17 mouse cellular contexts compared by ENCODE assay signal in genomic region chr19:37537717-37538116, GRCm38 (mm10). TPM values are rescaled to one million over a fixed set of nuclear protein-coding genes. Genes with fewer than 3 reads are reported as not detected.
DNase-seq lines count a peak whose midpoint lies in the region; ATAC-seq and TF ChIP-seq lines count a peak whose summit lies in the region.
"Had no signal": no experiment of that assay in that cellular context is flagged by ENCODE, and none has a peak within 500 bp of the region (broad histone marks: within the 10 kb centered on the region; RNA-seq: fewer than 3 reads in every experiment).

No protein-coding gene starts in this region.

- no peak for DNase-seq in liver, embryonic 11.5 days (ENCODE audit: low spot score)
- no peak for DNase-seq in liver
- DNase-seq in hindbrain, postnatal 0 days (ENCODE audit: low spot score), result no peak
- DNase-seq in retina, embryonic 14.5 days (ENCODE audit: low spot score), result no peak
- DNase-seq: adrenal gland, adult 8-10 months; cerebellum, adult 11-12 months; cerebellum, adult 9-10 months; cerebellum, postnatal 25 days; gastrocnemius, postnatal 14 days; heart, postnatal 10 days had no signal

- H3K9me3 ChIP-seq in liver, embryonic 11.5 days (ENCODE audit: control insufficient read depth, low read length), result no peaks in the 10 kb centered on the region
- H3K9me3 ChIP-seq in liver, embryonic 12.5 days (replicated peaks), result no peaks in the 10 kb centered on the region
- H3K9me3 ChIP-seq in liver, embryonic 16.5 days (replicated peaks; ENCODE audit: control insufficient read depth, low read length), result no peaks in the 10 kb centered on the region
- no peaks in the 10 kb centered on the region for H3K9me3 ChIP-seq in hindbrain, postnatal 0 days (ENCODE audit: low read length)
- H3K9me3 ChIP-seq: embryonic facial prominence, embryonic 12.5 days; hindbrain, embryonic 13.5 days; intestine, embryonic 15.5 days had no signal

- H3K9ac ChIP-seq in liver, embryonic 11.5 days (ENCODE audit: low read depth, low read length), result no peak overlapping the region
- no peak overlapping the region for H3K9ac ChIP-seq in liver, embryonic 12.5 days
- no peak overlapping the region for H3K9ac ChIP-seq in liver, embryonic 16.5 days (ENCODE audit: low read depth, low read length)
- no peak overlapping the region for H3K9ac ChIP-seq in hindbrain, postnatal 0 days (replicated peaks; ENCODE audit: low read length)
- H3K9ac ChIP-seq: embryonic facial prominence, embryonic 12.5 days; hindbrain, embryonic 13.5 days; intestine, embryonic 15.5 days had no signal

- no peak overlapping the region for H3K4me2 ChIP-seq in liver, embryonic 11.5 days
- 0 out of 2 replicates have a peak overlapping the region, but pooled peaks have one; percentile 17 for H3K4me2 ChIP-seq in liver, embryonic 12.5 days
- H3K4me2 ChIP-seq in liver, embryonic 16.5 days (ENCODE audit: low read depth, low read length), result no peak overlapping the region
- H3K4me2 ChIP-seq in hindbrain, postnatal 0 days (ENCODE audit: low read depth, low read length), result no peak overlapping the region
- H3K4me2 ChIP-seq: embryonic facial prominence, embryonic 12.5 days; hindbrain, embryonic 13.5 days; intestine, embryonic 15.5 days had no signal

- no peaks in the 10 kb centered on the region for H3K27me3 ChIP-seq in liver, embryonic 11.5 days (replicated peaks; ENCODE audit: control insufficient read depth, insufficient read depth, low read length)
- H3K27me3 ChIP-seq in liver, embryonic 12.5 days (replicated peaks), result no peaks in the 10 kb centered on the region
- no peaks in the 10 kb centered on the region for H3K27me3 ChIP-seq in liver, embryonic 16.5 days (ENCODE audit: control insufficient read depth, insufficient read depth, low read depth, low read length)
- peaks cover 11% of the 10 kb centered on the region; the same call in 1 of the 2 replicates for H3K27me3 ChIP-seq in hindbrain, postnatal 0 days (ENCODE audit: insufficient read depth, low read length)
- H3K27me3 ChIP-seq: embryonic facial prominence, embryonic 12.5 days; intestine, embryonic 15.5 days had no signal

- WGBS in liver, embryonic 11.5 days, result 38% methylated on average over 1 of the region's 1 CpGs
- 20% methylated on average over 1 of the region's 1 CpGs for WGBS in liver, embryonic 12.5 days (ENCODE audit: insufficient replicate concordance)
- 21% methylated on average over 1 of the region's 1 CpGs for WGBS in liver, embryonic 16.5 days (ENCODE audit: insufficient replicate concordance)
- WGBS in hindbrain, postnatal 0 days, result 85% methylated on average over 1 of the region's 1 CpGs

- no peak for TF ChIP-seq CTCF in hindbrain, postnatal 0 days (IDR thresholded peaks at IDR 0.05; ENCODE audit: low read depth)

- H3K27ac ChIP-seq in liver, embryonic 11.5 days (ENCODE audit: low read depth, low read length), result no peak overlapping the region
- H3K27ac ChIP-seq in liver, embryonic 12.5 days, result peak overlapping the region; percentile 42; the same call in 1 of the 2 replicates
- peak overlapping the region; percentile 42; the same call in 1 of the 2 replicates for H3K27ac ChIP-seq in liver, embryonic 16.5 days (ENCODE audit: low read length)
- no peak overlapping the region for H3K27ac ChIP-seq in hindbrain, postnatal 0 days
- H3K27ac ChIP-seq: embryonic facial prominence, embryonic 12.5 days; hindbrain, embryonic 13.5 days; intestine, embryonic 15.5 days had no signal

- H3K4me1 ChIP-seq in liver, embryonic 11.5 days (replicated peaks; ENCODE audit: control insufficient read depth, insufficient read depth, low read length), result peaks cover 25% of the 10 kb centered on the region
- peaks cover 43% of the 10 kb centered on the region for H3K4me1 ChIP-seq in liver, embryonic 12.5 days
- peaks cover 15% of the 10 kb centered on the region for H3K4me1 ChIP-seq in liver, embryonic 16.5 days (ENCODE audit: control insufficient read depth, low read depth, low read length)
- H3K4me1 ChIP-seq in hindbrain, postnatal 0 days (ENCODE audit: insufficient read depth, low read length), result no peaks in the 10 kb centered on the region
- H3K4me1 ChIP-seq: embryonic facial prominence, embryonic 12.5 days; hindbrain, embryonic 13.5 days; intestine, embryonic 15.5 days had no signal

- no peak overlapping the region for H3K4me3 ChIP-seq in liver, embryonic 11.5 days (ENCODE audit: low read depth, low read length)
- H3K4me3 ChIP-seq in liver, embryonic 12.5 days, result no peak overlapping the region
- no peak overlapping the region for H3K4me3 ChIP-seq in liver, embryonic 16.5 days (ENCODE audit: low read depth, low read length)
- H3K4me3 ChIP-seq in hindbrain, postnatal 0 days (ENCODE audit: low read length), result no peak overlapping the region
- H3K4me3 ChIP-seq: embryonic facial prominence, embryonic 12.5 days; hindbrain, embryonic 13.5 days; intestine, embryonic 15.5 days had no signal

- ATAC-seq in liver, embryonic 11.5 days (replicated peaks; ENCODE audit: low FRiP score), result peak; percentile 56
- peak; percentile 63; the same call in 1 of the 2 replicates for ATAC-seq in liver, embryonic 12.5 days
- peak; percentile 74 for ATAC-seq in liver, embryonic 16.5 days (ENCODE audit: low read depth)
- no peak for ATAC-seq in cerebellum, adult (ENCODE audit: insufficient number of reproducible peaks, low FRiP score, low TSS enrichment)
- no peak for ATAC-seq in hindbrain, postnatal 0 days
- ATAC-seq: forebrain, embryonic 14.5 days; intestine, embryonic 15.5 days had no signal

- H3K36me3 ChIP-seq in liver, embryonic 11.5 days (ENCODE audit: control insufficient read depth, insufficient read depth, low read length), result no peaks in the 10 kb centered on the region
- no peaks in the 10 kb centered on the region for H3K36me3 ChIP-seq in liver, embryonic 12.5 days
- H3K36me3 ChIP-seq in liver, embryonic 16.5 days (ENCODE audit: control insufficient read depth, insufficient read depth), result no peaks in the 10 kb centered on the region
- no peaks in the 10 kb centered on the region for H3K36me3 ChIP-seq in hindbrain, postnatal 0 days (ENCODE audit: insufficient read depth, low read length)
- H3K36me3 ChIP-seq: embryonic facial prominence, embryonic 12.5 days; hindbrain, embryonic 13.5 days; intestine, embryonic 15.5 days had no signal

RNA-seq across cellular contexts. Expression of gene Exoc6, which starts 12.5 kb away (rescaled TPM):
- polyA plus RNA-seq in liver, embryonic 11.5 days (2014; fragmentation: Nextera tagmentation; extraction: Ambion mirVana), result 53.3 and 62.0 TPM in 2 replicates
- 45.1 and 47.0 TPM in 2 replicates for polyA plus RNA-seq in liver, embryonic 12.5 days (2016; fragmentation: Nextera tagmentation; extraction: Ambion mirVana)
- 25.7 and 28.0 TPM in 2 replicates for polyA plus RNA-seq in liver, embryonic 16.5 days (2015; fragmentation: Nextera tagmentation; extraction: Ambion mirVana)
- total RNA-seq in hindbrain, postnatal 0 days (2014; rRNA removed), result 18.4 and 18.9 TPM in 2 replicates
- polyA plus RNA-seq in hindbrain, postnatal 0 days (2015; fragmentation: Nextera tagmentation; extraction: Ambion mirVana), result 18.6 and 18.8 TPM in 2 replicates

Comparison
In these comparisons a context has a peak if more than half of its experiments do, and no peak if none do; other contexts are left out.
1. H3K27ac ChIP-seq: peak in liver, embryonic 12.5 days (single experiment) and liver, embryonic 16.5 days (single experiment); none in liver, embryonic 11.5 days (single experiment) and hindbrain, postnatal 0 days (single experiment).
2. ATAC-seq: peak in liver, embryonic 11.5 days (single experiment), liver, embryonic 12.5 days (single experiment) and liver, embryonic 16.5 days (single experiment); none in cerebellum, adult (single experiment) and hindbrain, postnatal 0 days (single experiment).